Mouse (Mus musculus): ENCODE measurements around the gene Gstm4. TPM values are rescaled to one million over a fixed set of nuclear protein-coding genes. Genes with fewer than 3 reads are reported as not detected.
"Not testable (repeated sequence)": the region's sequence is repeated elsewhere in the genome, so short reads cannot be mapped to it uniquely, and the experiment has no call there.

Gstm4 gene
- polyA plus RNA-seq, 1 experiment from 2014 or later: 20.6 TPM

GRCm38 (mm10) chr3:107996576-107996975 is 48.1 kb downstream of the Gstm4 start:
- no peaks in the 10 kb centered on the region for H3K36me3 ChIP-seq (ENCODE audit: control insufficient read depth, insufficient read depth, low read length)
- 80% methylated on average over 4 of the region's 4 CpGs for WGBS
- DNase-seq (ENCODE audit: low spot score): no peak

GRCm38 (mm10) chr3:107995974-107996373 is 48.7 kb downstream of the Gstm4 start:
- WGBS: 87% methylated on average over 2 of the region's 2 CpGs
- ATAC-seq (replicated peaks; ENCODE audit: low FRiP score, low TSS enrichment, low read depth); H3K4me3 ChIP-seq (ENCODE audit: low read depth, low read length): not testable (repeated sequence)

More at GRCm38 (mm10) chr3:107996576-107996975, 48.1 kb downstream of the Gstm4 start:
- Histone ChIP-seq H3K4me3 (ENCODE audit: low read depth, low read length) (no peak overlapping the region), H3K9me3 (ENCODE audit: control insufficient read depth, low read length) (no peaks in the 10 kb centered on the region), H3K4me2 (ENCODE audit: low read length) (no peak overlapping the region), H3K27ac (ENCODE audit: low read depth) (no peak overlapping the region), H3K9ac (ENCODE audit: low read length) (no peak overlapping the region), H3K4me1 (replicated peaks; ENCODE audit: control insufficient read depth, insufficient read depth, low read length) (no peaks in the 10 kb centered on the region), H3K27me3 (replicated peaks; ENCODE audit: control insufficient read depth, insufficient read depth, low read length) (no peaks in the 10 kb centered on the region)
- no peak for ATAC-seq (replicated peaks; ENCODE audit: low FRiP score, low TSS enrichment, low read depth)

More at GRCm38 (mm10) chr3:107995974-107996373, 48.7 kb downstream of the Gstm4 start:
- not testable (repeated sequence) for H3K36me3 ChIP-seq (ENCODE audit: control insufficient read depth, insufficient read depth, low read length); H3K4me2 ChIP-seq (ENCODE audit: low read length); H3K4me1 ChIP-seq (replicated peaks; ENCODE audit: control insufficient read depth, insufficient read depth, low read length); H3K9ac ChIP-seq (ENCODE audit: low read length); H3K27ac ChIP-seq (ENCODE audit: low read depth); H3K9me3 ChIP-seq (ENCODE audit: control insufficient read depth, low read length); DNase-seq (ENCODE audit: low spot score); H3K27me3 ChIP-seq (replicated peaks; ENCODE audit: control insufficient read depth, insufficient read depth, low read length)

Other genes with a start within 250 kb of the Gstm4 start
- 66.9 and 82.6 TPM in 2 replicates for gene Eps8l3, start 167.7 kb downstream of the Gstm4 start, polyA plus RNA-seq (2014; fragmentation: Nextera tagmentation; extraction: Ambion mirVana)
- 196 and 223 TPM in 2 replicates for gene Gstm5, start 149.1 kb downstream of the Gstm4 start, polyA plus RNA-seq (2014; fragmentation: Nextera tagmentation; extraction: Ambion mirVana)
- 21.3 and 23.4 TPM in 2 replicates for gene Gstm7, start 113.1 kb downstream of the Gstm4 start, polyA plus RNA-seq (2014; fragmentation: Nextera tagmentation; extraction: Ambion mirVana)
- 8.7 and 11.6 TPM in 2 replicates for gene Gstm6, start 101.1 kb downstream of the Gstm4 start, polyA plus RNA-seq (2014; fragmentation: Nextera tagmentation; extraction: Ambion mirVana)
- gene Gstm3, start 75.6 kb downstream of the Gstm4 start, polyA plus RNA-seq (2014; fragmentation: Nextera tagmentation; extraction: Ambion mirVana): 27.3 and 41.6 TPM in 2 replicates
- gene Gstm2, start 58.4 kb downstream of the Gstm4 start, polyA plus RNA-seq (2014; fragmentation: Nextera tagmentation; extraction: Ambion mirVana): 140 and 141 TPM in 2 replicates
- 186 and 220 TPM in 2 replicates for gene Gstm1, start 26.9 kb downstream of the Gstm4 start, polyA plus RNA-seq (2014; fragmentation: Nextera tagmentation; extraction: Ambion mirVana)
- gene Ampd2, start 41.8 kb upstream of the Gstm4 start, polyA plus RNA-seq (2014; fragmentation: Nextera tagmentation; extraction: Ambion mirVana): 38.6 and 42.2 TPM in 2 replicates
- 0.93 and 1.6 TPM in 2 replicates for gene Gnat2, start 47.9 kb upstream of the Gstm4 start, polyA plus RNA-seq (2014; fragmentation: Nextera tagmentation; extraction: Ambion mirVana)
- 171 and 182 TPM in 2 replicates for gene Gnai3, start 101.3 kb upstream of the Gstm4 start, polyA plus RNA-seq (2014; fragmentation: Nextera tagmentation; extraction: Ambion mirVana)
- 0.04 and 0.26 TPM in 2 replicates for gene Gpr61, start 110.0 kb upstream of the Gstm4 start, polyA plus RNA-seq (2014; fragmentation: Nextera tagmentation; extraction: Ambion mirVana)
- gene Amigo1, start 141.4 kb upstream of the Gstm4 start, polyA plus RNA-seq (2014; fragmentation: Nextera tagmentation; extraction: Ambion mirVana): 3.0 and 3.5 TPM in 2 replicates
- gene Cyb561d1, start 156.3 kb upstream of the Gstm4 start, polyA plus RNA-seq (2014; fragmentation: Nextera tagmentation; extraction: Ambion mirVana): 2.3 and 2.6 TPM in 2 replicates
- gene Atxn7l2, start 166.0 kb upstream of the Gstm4 start, polyA plus RNA-seq (2014; fragmentation: Nextera tagmentation; extraction: Ambion mirVana): 15.3 and 15.5 TPM in 2 replicates
- gene Sypl2, start 181.8 kb upstream of the Gstm4 start, polyA plus RNA-seq (2014; fragmentation: Nextera tagmentation; extraction: Ambion mirVana): 0.08 and 0.36 TPM in 2 replicates
- 319 and 324 TPM in 2 replicates for gene Psma5, start 212.0 kb upstream of the Gstm4 start, polyA plus RNA-seq (2014; fragmentation: Nextera tagmentation; extraction: Ambion mirVana)
- gene Sort1, start 239.2 kb upstream of the Gstm4 start, polyA plus RNA-seq (2014; fragmentation: Nextera tagmentation; extraction: Ambion mirVana): 11.4 and 13.5 TPM in 2 replicates